Mouse (Mus musculus): ENCODE results near the gene Chid1.

Gene Chid1

DNA sequence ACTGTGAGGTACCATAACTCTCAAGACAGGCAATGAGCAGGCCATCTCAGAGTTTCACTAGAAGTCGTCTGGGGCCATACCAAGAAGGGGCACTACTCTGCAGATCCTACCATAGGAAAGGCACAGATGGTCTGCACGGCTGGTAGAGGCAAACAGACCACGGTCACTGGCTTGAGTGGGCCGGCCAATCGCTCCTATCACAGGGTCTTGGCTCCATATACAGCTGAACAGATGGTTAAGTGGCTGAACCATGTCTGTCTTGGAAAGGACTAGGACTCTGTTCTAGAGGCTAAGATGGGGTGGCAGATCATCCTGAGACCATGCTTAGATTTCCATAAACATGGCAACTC lies 37.1 kb downstream of the Chid1 start:
- DNase-seq (ENCODE audit: low spot score): no peak

DNA sequence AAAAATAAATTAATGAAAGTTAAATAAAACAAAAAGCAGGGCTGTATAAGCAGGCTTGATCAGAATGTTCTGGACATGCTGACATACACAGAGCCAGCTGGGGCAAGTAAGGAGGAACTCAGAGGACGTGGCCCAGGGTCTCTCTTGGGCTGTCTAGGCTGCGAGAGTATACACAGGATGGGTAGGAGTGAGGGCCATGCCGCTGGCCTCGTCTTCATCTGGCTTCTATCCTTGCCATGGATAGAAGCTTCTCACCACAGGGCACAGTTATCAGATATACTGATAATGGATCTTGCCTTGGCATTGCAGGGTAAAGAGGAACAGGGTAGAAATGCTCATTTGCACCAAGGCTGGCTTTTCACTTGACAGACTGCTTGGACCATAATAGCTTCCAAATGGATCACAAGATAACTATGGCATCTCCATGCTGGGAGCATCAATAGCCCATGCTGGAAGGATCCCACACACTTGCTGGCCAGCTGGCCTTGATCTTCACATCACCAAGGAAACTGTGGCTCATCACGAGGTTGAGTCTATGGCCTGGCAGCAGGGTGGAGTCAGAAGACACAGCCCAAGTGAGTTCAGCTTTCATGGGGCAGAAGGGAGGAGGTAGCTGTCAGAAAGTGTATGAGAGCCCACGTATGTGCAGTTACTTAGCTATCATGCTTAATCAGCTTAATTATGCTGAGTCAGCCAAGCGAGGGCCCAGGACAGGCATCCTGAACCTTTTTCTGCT lies 37.7 kb downstream of the Chid1 start:
- no peak for DNase-seq (ENCODE audit: low spot score)

DNA sequence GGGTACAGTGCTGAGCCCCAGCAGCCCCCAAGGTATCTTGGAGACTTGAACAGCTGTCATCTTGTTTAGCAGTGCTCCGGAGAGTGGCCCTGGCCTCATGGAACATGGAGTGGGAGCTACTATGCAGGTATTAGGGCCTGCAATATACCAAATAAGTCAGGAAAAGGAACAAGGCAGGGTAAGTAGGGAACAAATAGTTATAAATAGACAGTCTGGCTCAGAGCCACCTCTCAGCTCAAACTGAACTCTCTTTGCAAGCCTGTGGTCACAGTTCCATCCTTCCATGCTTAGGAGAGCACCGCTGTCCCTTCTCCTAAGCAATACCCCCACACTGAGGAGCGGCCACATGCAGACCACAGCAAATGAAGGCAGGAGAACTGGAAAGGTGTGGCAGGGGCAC lies 42.1 kb downstream of the Chid1 start:
- peak; percentile 36 for DNase-seq (ENCODE audit: low spot score)

- DNase-seq (ENCODE audit: low spot score): no peak
These were observed 43.7 kb downstream of the Chid1 start for GRCm38 (mm10) chr7:141495940-141496339.

DNA sequence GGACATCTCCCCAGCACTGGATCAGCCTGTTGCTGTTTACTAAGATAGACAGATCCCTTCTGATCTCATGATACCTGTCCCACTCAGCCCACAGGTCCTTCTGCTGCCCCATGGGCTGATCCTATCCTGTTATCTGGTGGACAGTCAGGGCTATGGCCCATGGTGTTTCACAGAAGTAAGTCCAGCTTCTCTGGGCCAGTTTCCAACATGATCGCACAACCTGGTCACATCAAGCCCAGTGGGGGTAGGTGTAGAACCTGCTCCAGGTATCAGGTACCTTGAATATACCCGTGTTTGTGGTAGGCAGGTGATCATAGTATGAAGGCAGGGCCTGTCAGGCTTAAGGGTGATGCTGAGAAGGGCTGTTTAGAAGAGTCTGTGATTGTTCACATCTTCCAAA lies 44.3 kb downstream of the Chid1 start:
- no peak for DNase-seq (ENCODE audit: low spot score)

- DNase-seq (ENCODE audit: low spot score): no peak
These were observed 45.9 kb downstream of the Chid1 start for GRCm38 (mm10) chr7:141493729-141494128.

DNA sequence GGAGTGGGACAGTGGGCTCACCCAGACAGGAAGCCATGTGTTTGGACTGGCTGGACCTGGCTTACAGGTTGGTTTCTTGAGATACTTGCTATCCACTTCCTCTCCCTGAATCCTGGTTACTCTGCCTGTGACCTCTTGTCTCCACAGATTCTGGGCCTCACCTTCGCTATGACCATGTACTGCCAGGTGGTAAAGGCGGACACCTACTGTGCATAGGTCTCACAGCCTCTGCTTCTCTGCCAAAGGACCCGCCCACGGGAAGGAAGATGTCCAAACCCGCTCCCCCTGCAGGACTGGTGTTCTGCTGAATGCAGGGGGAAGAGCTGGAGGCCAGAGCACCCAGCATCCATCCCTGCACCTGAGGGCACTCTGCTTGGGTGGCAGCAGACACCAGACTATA lies 46.9 kb downstream of the Chid1 start:
- DNase-seq (ENCODE audit: low spot score): no peak

GRCm38 (mm10) chr7:141491151-141491550 lies 48.5 kb downstream of the Chid1 start:
- DNase-seq (ENCODE audit: low spot score): no peak

- DNase-seq (ENCODE audit: low spot score): no peak
These were observed 52.5 kb downstream of the Chid1 start for GRCm38 (mm10) chr7:141487141-141487540.

- DNase-seq (ENCODE audit: low spot score): no peak
These were observed 53.4 kb downstream of the Chid1 start for GRCm38 (mm10) chr7:141486239-141486638.

GRCm38 (mm10) chr7:141485606-141486005 lies 54.1 kb downstream of the Chid1 start:
- no peak for DNase-seq (ENCODE audit: low spot score)

GRCm38 (mm10) chr7:141485186-141485585 lies 54.5 kb downstream of the Chid1 start:
- DNase-seq (ENCODE audit: low spot score): no peak

GRCm38 (mm10) chr7:141484186-141485120 lies 55.2 kb downstream of the Chid1 start:
- no peak for DNase-seq (ENCODE audit: low spot score)

- DNase-seq (ENCODE audit: low spot score): no peak
These were observed 56.5 kb downstream of the Chid1 start for GRCm38 (mm10) chr7:141483114-141483653.

DNA sequence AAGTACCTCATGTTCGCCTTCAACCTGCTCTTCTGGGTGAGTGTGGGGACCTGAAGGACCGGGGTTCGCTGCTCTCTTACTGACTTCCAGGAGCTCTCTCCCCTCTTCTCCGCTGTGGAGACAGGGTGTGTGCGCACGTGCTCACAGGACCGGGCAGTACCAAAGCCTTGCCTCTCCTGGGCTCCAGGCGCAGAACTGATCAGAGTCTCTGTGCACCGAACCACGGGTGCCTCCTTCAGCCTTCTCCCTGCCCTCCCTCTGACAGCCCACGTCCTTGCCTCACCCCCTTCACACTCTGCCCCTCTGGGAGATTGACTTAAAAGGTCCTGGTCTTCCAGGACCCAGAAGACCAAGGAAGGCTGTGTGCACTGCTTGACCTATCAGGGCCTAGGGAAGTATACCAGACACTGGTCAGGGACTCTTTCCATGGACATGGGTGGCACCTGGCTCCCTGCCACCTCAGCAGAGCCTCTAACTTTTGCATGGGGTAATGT lies 57.1 kb downstream of the Chid1 start:
- no peak for DNase-seq (ENCODE audit: low spot score)

- DNase-seq (ENCODE audit: low spot score): no peak
These were observed 57.9 kb downstream of the Chid1 start for GRCm38 (mm10) chr7:141481498-141482401.

DNA sequence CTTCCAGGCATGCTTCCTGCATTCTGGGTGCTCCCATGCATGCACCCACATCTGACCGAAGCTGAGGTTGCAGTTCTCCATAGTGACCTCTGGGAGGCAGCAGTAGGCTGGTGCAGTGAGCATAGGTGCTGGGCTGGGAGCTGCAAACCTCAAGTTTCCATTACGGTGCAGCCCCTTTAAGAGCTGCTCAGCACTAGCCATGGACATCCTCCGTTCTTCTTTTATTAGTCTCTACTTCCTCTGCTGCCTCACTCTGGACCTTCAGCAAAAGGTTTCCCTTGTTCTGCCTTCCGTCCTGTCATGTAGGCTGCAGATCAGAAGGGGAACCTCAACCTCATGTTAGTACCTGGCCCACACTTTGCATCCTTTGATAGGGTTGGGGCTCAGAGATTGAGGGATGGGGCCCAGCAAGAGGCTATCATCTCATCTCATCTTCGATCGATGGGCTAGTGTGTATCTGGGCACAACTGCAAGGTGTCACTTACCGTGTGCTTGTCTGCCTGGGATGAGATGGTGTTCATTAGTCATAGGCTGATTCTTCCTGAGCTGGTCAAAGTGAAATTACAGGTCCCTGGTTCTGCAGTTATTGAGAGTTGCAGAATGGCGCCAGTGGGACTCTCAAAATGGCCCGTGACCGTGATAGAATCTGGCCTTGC lies 58.7 kb downstream of the Chid1 start:
- peak; percentile 49 for DNase-seq (ENCODE audit: low spot score)

- DNase-seq (ENCODE audit: low spot score): no peak
These were observed 61.3 kb downstream of the Chid1 start for GRCm38 (mm10) chr7:141478270-141478748.

DNA sequence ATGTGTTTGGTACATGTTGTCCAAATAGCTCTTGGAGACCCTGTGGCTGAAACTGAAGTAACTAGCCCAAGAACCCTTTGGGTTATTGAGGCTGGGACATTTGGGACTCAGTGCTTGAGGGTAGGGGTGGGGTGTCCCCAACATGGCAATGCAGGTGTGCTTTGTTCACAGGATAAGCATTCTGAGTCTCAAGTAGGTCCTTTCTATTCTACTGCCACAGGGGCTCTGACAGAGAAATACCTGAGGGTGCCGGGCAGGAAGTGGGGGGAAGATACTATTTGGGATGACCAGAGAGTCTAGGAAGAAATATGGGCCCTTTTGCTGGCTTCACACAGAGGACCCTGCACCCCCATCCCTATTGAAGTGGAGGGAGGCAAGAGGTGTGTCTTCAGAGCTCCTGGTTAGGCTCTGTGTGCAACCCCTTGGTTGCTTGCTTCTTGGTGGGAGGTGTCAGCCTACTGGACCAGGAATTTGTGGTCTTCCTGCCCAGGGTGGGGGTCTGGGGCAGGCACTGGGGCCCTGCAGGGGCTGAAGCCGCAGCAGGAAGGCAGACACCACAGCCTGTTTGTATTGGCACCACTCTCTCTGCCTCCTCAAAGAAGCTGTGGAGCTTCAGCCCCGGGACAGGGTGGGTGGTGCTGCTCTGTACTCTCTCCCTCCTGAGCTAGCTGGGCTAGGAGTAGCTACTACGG lies 61.9 kb downstream of the Chid1 start:
- DNase-seq (ENCODE audit: low spot score): no peak

GRCm38 (mm10) chr7:141476981-141477370 lies 62.7 kb downstream of the Chid1 start:
- no peak for DNase-seq (ENCODE audit: low spot score)

All from adipocyte (in vitro differentiated cells).